Mouse (Mus musculus) left cerebral cortex, postnatal 14 days (tissue): ENCODE data around the gene Pheta2. TPM values are rescaled to one million over a fixed set of nuclear protein-coding genes. Genes with fewer than 3 reads are reported as not detected.
"Not testable (repeated sequence)": the region's sequence is repeated elsewhere in the genome, so short reads cannot be mapped to it uniquely, and the experiment has no call there.

ENCODE experiments used
- DNase-seq, 2 experiments: peaks; one replicate each; pipeline ENCODE4 v3.0.0; 2021 to 2022; ENCODE audit warnings: low spot score in 2 of 2, mixed read lengths in 1 of 2
- intact Hi-C: fragments of 180-260 bp; cut with DNase I; formaldehyde crosslinking; loops from one replicate; pipeline ENCODE4 v1.15.1; 2025
- microRNA-seq, 2 experiments: library from miRNA; unstranded; fragments of <30 nt; microRNA quantifications; one replicate each; pipeline ENCODE4 v1.2.0; 2022
- total RNA-seq, 2 experiments: library from RNA; stranded (reverse); gene quantifications; 2 replicates each; pipeline ENCODE4 v1.2.3; 2021

Pheta2 gene
- total RNA-seq, 2 experiments from 2014 or later: 1.2 to 1.3 TPM

GRCm38 (mm10) chr15:82393922-82394321 lies 55.2 kb downstream of the Pheta2 start, which contains the start of gene Cyp2d11:
Cyp2d11 (minus strand) TSS chr15:82394022.
- not testable (repeated sequence) for DNase-seq

More at GRCm38 (mm10) chr15:82393922-82394321, 55.2 kb downstream of the Pheta2 start, which contains the start of gene Cyp2d11:
- intact Hi-C loops: not testable (repeated sequence)

Small RNAs within 50 kb of the gene (microRNA-seq; reads per million reads assigned to microRNA genes)
- gene Mir7684: 0 reads per million in 2 experiments

Other genes starting within 250 kb of the Pheta2 start
- gene Ccdc134, start 211.0 kb upstream of the Pheta2 start, total RNA-seq: 10 to 100 TPM; 10.1 to 12.9 TPM
- gene Srebf2, start 191.8 kb upstream of the Pheta2 start, total RNA-seq: 100 to 1,000 TPM; 173 to 195 TPM
- 1 to 10 TPM; 4.1 to 4.7 TPM for gene Shisa8, start 126.1 kb upstream of the Pheta2 start, total RNA-seq
- gene Tnfrsf13c, start 114.6 kb upstream of the Pheta2 start, total RNA-seq: under 1 TPM; 0.27 to 0.35 TPM
- 1 to 10 TPM; 3.3 to 5.0 TPM for gene Cenpm, start 94.2 kb upstream of the Pheta2 start, total RNA-seq
- 100 to 1,000 TPM; 104 TPM for gene 1500009C09Rik, start 86.5 kb upstream of the Pheta2 start, total RNA-seq
- 100 to 1,000 TPM; 428 to 442 TPM for gene Sept3, start 64.0 kb upstream of the Pheta2 start, total RNA-seq
- not detected for gene Wbp2nl, start 40.0 kb upstream of the Pheta2 start, total RNA-seq
- 10 to 100 TPM; 35.7 to 37.8 TPM for gene Naga, start within 50 bp of the Pheta2 start, total RNA-seq
- 100 to 1,000 TPM; 130 to 131 TPM for gene Smdt1, start within 50 bp of the Pheta2 start, total RNA-seq
- 100 to 1,000 TPM; 174 to 193 TPM for gene Ndufa6, start 15.4 kb downstream of the Pheta2 start, total RNA-seq
- gene Cyp2d22, start 41.3 kb downstream of the Pheta2 start, total RNA-seq: 10 to 100 TPM; 20.9 to 21.9 TPM
- gene Cyp2d11, start 55.1 kb downstream of the Pheta2 start, total RNA-seq: not detected
- gene Cyp2d10, start 68.3 kb downstream of the Pheta2 start, total RNA-seq: not detected
- not detected for gene Cyp2d9, start 94.5 kb downstream of the Pheta2 start, total RNA-seq
- gene Cyp2d12, start 216.1 kb downstream of the Pheta2 start, total RNA-seq: not detected